ENCODE assay signal across 8 mouse cellular contexts in the genomic region with DNA sequence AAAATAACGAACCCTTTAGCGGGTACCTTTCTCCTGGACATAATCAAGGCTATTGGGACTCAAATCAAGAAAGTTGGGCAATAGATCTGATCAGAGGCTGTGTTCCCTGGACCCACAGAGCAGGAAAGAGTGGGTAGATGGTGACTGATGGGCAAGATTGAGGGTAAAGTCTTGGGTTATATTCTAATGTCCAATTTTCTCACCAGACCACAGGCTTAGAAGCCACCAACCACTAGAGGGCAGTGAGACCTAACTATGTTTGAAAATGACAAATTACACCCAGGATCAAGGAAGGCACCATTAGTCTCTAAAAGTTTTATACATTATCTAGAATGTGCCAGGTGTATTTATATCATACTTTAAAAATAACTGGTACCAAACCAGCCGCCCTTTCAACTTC.
DNase-seq lines count a peak whose midpoint lies in the region; ATAC-seq lines count a peak whose summit lies in the region.

No protein-coding gene starts in this region.

- DNase-seq in frontal cortex, postnatal 36 days (ENCODE audit: low spot score in 2 of 2) = peak; percentile 30 to 67
- DNase-seq in frontal cortex, postnatal 10 days (ENCODE audit: low spot score in 2 of 2) = no peak
- DNase-seq in right cerebral cortex, postnatal 14 days = peak; percentile 44
- DNase-seq in right cerebral cortex, postnatal 25 days = no peak
- DNase-seq in cerebellum, postnatal 10 days = peak; percentile 76 to 87
- peak; percentile 13 to 57 for DNase-seq in kidney, postnatal 36 days
- no peak for DNase-seq in T-cell, adult 2 months (ENCODE audit: low spot score)

- H3K36me3 ChIP-seq in neural tube, embryonic 12.5 days = no peaks in the 10 kb centered on the region

- H3K4me2 ChIP-seq in neural tube, embryonic 12.5 days (replicated peaks) = no peak overlapping the region

- H3K9ac ChIP-seq in neural tube, embryonic 12.5 days = no peak overlapping the region

- peak; percentile 58; the same call in 1 of the 2 replicates for ATAC-seq in neural tube, embryonic 12.5 days (ENCODE audit: low FRiP score, low read depth)

- H3K27ac ChIP-seq in neural tube, embryonic 12.5 days = no peak overlapping the region

- H3K4me1 ChIP-seq in neural tube, embryonic 12.5 days = no peaks in the 10 kb centered on the region

- H3K27me3 ChIP-seq in neural tube, embryonic 12.5 days (replicated peaks) = no peaks in the 10 kb centered on the region

- no peak overlapping the region for H3K4me3 ChIP-seq in neural tube, embryonic 12.5 days

- no peaks in the 10 kb centered on the region for H3K9me3 ChIP-seq in neural tube, embryonic 12.5 days

- WGBS in neural tube, embryonic 12.5 days = 86% methylated on average over 3 of the region's 3 CpGs

Comparison
In these comparisons a context has a peak if more than half of its experiments do, and no peak if none do; other contexts are left out.
1. DNase-seq: peak in frontal cortex, postnatal 36 days (2 of 2), right cerebral cortex, postnatal 14 days (single experiment), cerebellum, postnatal 10 days (2 of 2) and kidney, postnatal 36 days (2 of 2); none in frontal cortex, postnatal 10 days (0 of 2), right cerebral cortex, postnatal 25 days (single experiment) and T-cell, adult 2 months (single experiment).